Mouse (Mus musculus) cerebellum, postnatal 4 days (tissue): Measurements from ENCODE around the gene Wdr93.

ENCODE experiments used
- DNase-seq, 2 experiments: peaks; one replicate each; pipeline ENCODE4 v3.0.0; 2022; ENCODE audit warnings: low spot score in 2 of 2, mixed read lengths in 1 of 2

The Wdr93 gene

DNA sequence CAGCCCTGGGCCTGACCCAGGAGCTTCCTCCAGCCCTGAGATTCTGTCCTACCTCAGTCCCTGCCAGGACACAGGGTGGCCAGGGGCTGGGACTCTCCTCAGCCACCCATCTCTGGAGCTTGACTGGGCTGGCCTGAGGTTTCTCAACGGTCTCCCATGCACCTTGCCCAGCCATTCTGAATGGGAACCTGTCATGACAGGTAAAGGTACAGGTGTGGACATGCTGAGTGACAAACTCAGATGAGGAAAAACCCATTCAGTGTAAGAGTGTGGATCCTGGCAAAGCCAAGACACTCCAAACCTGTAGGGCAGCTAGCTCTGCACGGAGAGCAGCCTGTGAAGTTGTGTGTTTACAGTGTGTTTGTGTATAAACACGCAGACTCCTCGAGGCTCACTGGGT lies 57.4 kb downstream of the Wdr93 start:
- DNase-seq: no peak

DNA sequence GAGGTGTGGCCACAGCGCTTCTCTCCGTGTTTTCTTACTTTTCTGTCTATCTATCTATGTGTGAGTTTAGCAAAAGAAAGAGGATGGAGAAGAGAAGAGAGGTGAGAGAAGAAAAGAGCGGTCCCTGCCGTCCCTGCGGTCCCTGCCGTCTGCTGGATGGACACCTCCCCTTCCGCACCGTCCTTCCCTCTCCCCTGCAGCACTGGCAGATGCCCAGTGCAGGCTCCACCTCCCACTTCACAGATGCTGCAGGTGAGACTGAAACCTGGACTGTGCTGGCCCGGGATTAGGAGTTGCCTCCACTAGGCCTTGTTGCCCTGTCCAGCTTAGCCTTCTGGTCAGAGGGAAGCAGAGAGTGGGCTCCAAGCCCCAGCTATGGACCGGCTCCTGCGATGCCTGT lies 58.4 kb downstream of the Wdr93 start:
- no peak for DNase-seq

GRCm38 (mm10) chr7:79802037-79802436 lies 59.1 kb downstream of the Wdr93 start:
- DNase-seq: no peak

DNA sequence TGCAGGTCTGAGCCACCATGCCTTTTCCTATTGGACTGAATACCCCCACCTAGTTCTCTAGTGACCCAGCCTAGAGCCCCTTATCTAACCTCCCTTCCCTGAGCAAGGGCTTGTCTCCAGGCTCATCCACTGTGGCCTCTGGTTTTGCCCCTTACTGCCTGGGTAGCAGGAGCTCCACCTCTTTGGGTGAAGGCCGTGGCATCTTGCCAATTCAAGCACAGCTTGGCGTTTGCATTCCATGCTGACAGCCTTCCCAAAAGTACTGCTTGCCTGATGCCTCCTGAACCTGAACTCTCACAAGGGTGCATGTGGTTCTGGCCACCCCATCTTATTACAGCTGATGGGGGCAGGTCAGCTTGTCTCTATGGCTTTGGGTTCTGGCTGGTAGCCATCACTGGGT lies 60.9 kb downstream of the Wdr93 start:
- DNase-seq: no peak

GRCm38 (mm10) chr7:79808561-79808960 lies 65.6 kb downstream of the Wdr93 start:
- DNase-seq: no peak

DNA sequence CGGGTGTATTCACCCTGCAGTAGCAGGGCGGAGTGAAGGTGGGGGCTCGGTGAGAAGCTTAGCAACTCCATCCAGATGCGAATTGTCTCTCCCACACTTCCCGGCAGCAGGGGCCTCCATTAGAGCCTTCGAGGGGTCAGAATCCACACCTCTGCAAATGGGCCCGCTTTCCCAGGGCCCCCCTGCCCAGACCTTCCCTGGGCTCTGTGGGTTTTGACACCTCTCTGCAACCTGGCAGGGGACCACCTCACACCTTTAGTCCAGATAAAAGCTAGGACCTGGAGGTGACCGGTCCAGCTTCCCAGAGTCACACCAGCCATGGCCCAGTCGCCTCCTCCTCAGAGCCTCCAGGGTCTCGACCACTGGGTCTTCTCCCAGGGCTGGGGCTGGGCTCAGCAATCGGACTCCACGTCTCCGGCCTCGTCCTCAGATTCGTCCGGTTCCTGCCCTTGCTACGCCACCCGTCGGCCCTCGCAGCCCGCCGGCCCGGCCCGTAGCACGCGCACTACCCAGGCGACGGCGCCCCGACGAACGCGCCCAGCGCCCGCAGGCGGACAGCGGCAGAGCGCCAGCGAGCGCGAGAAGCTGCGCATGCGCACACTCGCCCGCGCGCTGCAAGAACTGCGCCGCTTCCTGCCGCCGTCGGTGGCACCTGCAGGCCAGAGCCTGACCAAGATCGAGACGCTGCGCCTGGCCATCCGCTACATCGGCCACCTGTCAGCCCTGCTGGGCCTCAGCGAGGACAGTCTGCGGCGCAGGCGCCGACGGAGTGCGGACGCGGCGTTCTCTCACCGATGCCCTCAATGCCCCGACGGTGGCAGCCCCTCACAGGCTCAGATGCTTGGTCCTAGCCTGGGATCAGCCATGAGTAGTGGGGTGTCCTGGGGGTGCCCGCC lies 67.9 kb downstream of the Wdr93 start, which contains the start of gene Mesp2:
Mesp2 (plus strand) TSS at position 117 of the 896 bp plus-strand sequence.
- DNase-seq: peak; percentile 52 to 82

GRCm38 (mm10) chr7:79813409-79813808 lies 70.4 kb downstream of the Wdr93 start:
- DNase-seq: no peak

DNA sequence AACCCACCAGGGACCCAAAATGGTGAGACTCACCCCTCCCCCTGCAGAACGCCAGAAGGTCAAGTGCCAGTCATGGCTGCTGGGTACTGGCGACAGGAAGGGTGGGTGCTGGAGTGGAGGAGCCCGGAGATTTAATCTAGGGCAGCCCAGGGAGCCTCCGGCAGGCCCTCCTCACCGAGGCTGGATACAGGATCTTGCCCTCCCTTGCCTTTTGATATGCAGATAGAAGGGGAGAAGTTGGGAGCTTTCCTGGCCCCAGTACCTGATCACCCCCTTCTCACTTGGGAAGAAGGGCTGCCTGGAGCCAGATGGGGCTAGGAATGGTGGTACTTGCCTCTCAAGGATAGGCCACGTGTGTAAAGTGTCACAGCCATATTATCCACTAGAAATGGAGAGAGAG lies 75.4 kb downstream of the Wdr93 start:
- no peak for DNase-seq

DNA sequence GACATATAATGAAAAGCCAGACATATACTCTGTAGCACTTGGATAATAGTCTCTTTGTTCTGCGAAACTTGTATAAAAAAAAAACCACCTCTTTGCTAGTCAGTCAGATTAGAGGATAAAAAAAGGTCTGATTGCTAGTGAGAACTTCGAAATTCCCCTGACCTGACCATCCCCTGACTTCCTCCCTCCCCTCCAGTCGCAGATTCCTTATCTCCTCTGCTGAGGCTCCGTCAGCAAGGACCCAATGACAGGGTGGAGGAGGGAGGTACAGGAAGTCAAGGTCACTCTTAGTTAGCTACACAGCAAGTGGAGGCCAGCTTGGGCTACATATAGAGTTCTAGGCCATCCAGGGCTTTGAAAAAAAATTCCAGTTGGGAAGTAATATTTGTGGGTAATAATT lies 76.6 kb downstream of the Wdr93 start:
- DNase-seq: no peak

DNA sequence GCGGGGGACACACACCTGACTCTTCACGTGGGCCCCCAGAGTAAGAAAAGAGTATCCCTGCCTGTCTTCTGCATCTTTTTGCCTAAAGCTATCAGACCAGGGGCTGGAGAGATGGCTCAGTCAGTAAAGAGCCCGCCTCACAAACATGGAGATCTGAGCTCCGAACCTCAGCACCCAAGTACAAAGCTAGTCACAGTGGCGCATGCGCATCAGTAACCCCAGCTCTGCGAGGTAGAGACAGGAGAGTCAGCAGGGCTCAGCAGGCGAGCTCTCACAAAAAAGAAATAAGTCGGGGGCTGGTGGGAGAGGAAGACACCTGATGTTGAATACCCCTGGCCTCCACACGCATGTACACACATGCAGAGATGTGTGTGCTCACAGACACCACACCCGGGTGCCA lies 77.0 kb downstream of the Wdr93 start:
- no peak for DNase-seq

GRCm38 (mm10) chr7:79822092-79822695 lies 79.2 kb downstream of the Wdr93 start:
- DNase-seq: no peak

DNA sequence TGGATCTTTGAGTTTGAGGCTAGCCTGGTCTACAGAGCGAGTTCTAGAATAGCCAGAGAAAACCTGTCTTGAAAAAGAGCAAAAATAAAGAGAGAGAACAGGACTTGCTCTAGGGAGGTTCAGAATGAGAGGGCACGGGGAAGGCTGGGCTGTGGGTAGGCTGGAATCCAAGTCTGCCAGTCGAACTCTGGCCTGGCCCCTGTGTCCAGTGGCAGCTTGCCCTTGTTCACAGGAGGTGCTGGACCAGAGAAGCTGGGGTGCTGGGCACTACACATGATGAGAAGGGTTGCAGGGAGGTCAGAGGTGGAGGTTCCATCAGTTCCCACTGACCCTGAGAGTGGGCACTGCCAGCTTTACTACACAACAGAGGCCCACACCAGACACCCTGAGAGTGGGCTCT lies 85.4 kb downstream of the Wdr93 start:
- no peak for DNase-seq

DNA sequence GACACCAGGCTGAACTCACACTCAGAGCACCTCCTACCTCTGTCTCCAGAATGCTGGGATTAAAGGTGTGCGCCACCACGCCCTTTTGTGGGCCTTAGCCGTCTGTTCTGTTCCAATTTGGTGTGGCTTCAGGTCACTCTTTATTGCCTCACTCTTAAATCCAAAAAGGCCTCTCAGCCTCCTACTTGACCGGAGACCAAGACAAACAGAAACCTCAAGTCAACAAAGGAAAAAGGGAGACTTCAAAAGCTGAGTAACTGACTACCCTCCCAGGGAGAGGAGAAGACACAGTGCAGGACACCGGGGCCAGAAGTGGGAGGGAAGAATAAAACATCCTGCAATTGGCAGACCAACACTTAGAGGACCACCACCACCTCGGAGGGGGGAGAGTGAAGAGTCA lies 88.2 kb downstream of the Wdr93 start:
- no peak for DNase-seq

GRCm38 (mm10) chr7:79831585-79831984 lies 88.6 kb downstream of the Wdr93 start:
- no peak for DNase-seq

GRCm38 (mm10) chr7:79832980-79833379 lies 90.0 kb downstream of the Wdr93 start:
- DNase-seq: no peak

DNA sequence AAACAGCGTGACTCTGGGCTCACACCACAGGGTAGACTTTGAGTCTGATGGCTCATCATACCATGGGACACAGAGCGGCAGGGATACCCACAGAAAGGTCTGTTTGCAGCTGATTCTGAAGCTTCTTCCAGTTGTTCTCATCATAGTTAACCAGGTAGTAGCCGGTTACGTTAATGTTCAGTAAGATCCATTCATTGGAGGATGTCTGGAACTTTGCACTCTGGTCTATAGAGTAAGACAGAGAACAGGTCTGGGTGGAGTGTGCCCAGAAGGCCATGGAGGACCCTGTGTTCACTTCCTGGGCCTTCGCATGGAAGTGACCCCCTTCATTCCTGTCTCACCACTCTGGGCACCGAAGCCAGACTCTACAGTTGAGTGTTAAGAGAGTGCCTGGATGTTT lies 92.2 kb downstream of the Wdr93 start:
- DNase-seq: no peak
